Mouse (Mus musculus) hindbrain, postnatal 0 days (tissue): Measurements from ENCODE around the gene Inpp5d. TPM values are rescaled to one million over a fixed set of nuclear protein-coding genes. Genes with fewer than 3 reads are reported as not detected.

Experiments
- ATAC-seq: fragments of 200-750 bp; cut with Nextera tagmentation; 2 replicates; pipeline ENCODE4 v1.8.0; 2017; ENCODE audit warnings: mild to moderate bottlenecking, moderate TSS enrichment, moderate library complexity
- DNase-seq: peaks from one replicate; pipeline ENCODE4 v3.0.0-alpha.2; 2015; ENCODE audit warnings: low spot score
- H3K27ac ChIP-seq: fragments of 300-500 bp; sonication (generic); 2 replicates; pipeline ENCODE4 v1.5.1; 2014; ENCODE audit warnings: mild to moderate bottlenecking
- H3K27me3 ChIP-seq: fragments of 300-500 bp; sonication (generic); 2 replicates; pipeline ENCODE4 v1.6.1; 2014; ENCODE audit warnings: low read length, mixed read lengths; ENCODE audit not compliant: insufficient read depth
- H3K36me3 ChIP-seq: fragments of 300-500 bp; sonication (generic); 2 replicates; pipeline ENCODE4 v1.6.1; 2014; ENCODE audit warnings: low read length, mixed read lengths; ENCODE audit not compliant: insufficient read depth
- H3K4me1 ChIP-seq: fragments of 300-500 bp; sonication (generic); 2 replicates; pipeline ENCODE4 v1.6.1; 2014; ENCODE audit warnings: antibody characterized with exemption, low read length, mixed read lengths; ENCODE audit not compliant: insufficient read depth
- H3K4me2 ChIP-seq: fragments of 300-500 bp; sonication (generic); 2 replicates; pipeline ENCODE4 v1.6.1; 2014; ENCODE audit warnings: low read depth, mild to moderate bottlenecking, low read length, moderate library complexity, mixed read lengths
- H3K4me3 ChIP-seq: fragments of 300-500 bp; sonication (generic); 2 replicates; pipeline ENCODE4 v1.5.1; 2014; ENCODE audit warnings: low read length
- H3K9ac ChIP-seq: fragments of 300-500 bp; sonication (generic); replicated peaks from 2 replicates; pipeline ENCODE4 v1.6.1; 2014; ENCODE audit warnings: mild to moderate bottlenecking, low read length, moderate library complexity, mixed read lengths
- H3K9me3 ChIP-seq: fragments of 300-500 bp; sonication (generic); 2 replicates; pipeline ENCODE4 v1.6.1; 2016; ENCODE audit warnings: low read length, mixed read lengths
- CTCF ChIP-seq: IDR thresholded peaks from 2 replicates; pipeline ENCODE4 v1.5.1; 2016; ENCODE audit warnings: antibody characterized with exemption, control low read depth, low read depth
- WGBS: fragments of 180-500 bp; shearing (Covaris S2); extraction: QIAGEN DNeasy Blood & Tissue Kit; methylation state at CpG from one replicate; pipeline ENCODE4 v1.1.7; 2014; 5-methylcytosine and 5-hydroxymethylcytosine counted together
- polyA plus RNA-seq: library from polyadenylated mRNA; unstranded; fragments of >200 nt; fragmentation: Nextera tagmentation; extraction: Ambion mirVana; gene quantifications from 2 replicates; pipeline ENCODE4 v1.2.1, GENCODE M21; 2015
- total RNA-seq: library from RNA; depleted of rRNA; stranded (reverse); fragments of >200 nt; gene quantifications from 2 replicates; pipeline ENCODE4 v1.2.3, GENCODE M21; 2014; rRNA removed

The Inpp5d gene
- total and polyA plus RNA-seq, 2 experiments from 2014 or later: 2.1 to 7.4 TPM

GRCm38 (mm10) chr1:87763821-87764220 lies 143.7 kb downstream of the Inpp5d start:
- ATAC-seq: no peak
- TF ChIP-seq CTCF: no peak
- H3K36me3 ChIP-seq: peaks cover 67% of the 10 kb centered on the region

GRCm38 (mm10) chr1:87765741-87766140 lies 145.6 kb downstream of the Inpp5d start:
- no peak for ATAC-seq
- H3K27me3 ChIP-seq: no peaks in the 10 kb centered on the region
- H3K4me2 ChIP-seq: no peak overlapping the region
- DNase-seq: no peak
- no peak for TF ChIP-seq CTCF
- H3K36me3 ChIP-seq: peaks cover 75% of the 10 kb centered on the region
- no peak overlapping the region for H3K4me3 ChIP-seq
- 90% methylated on average over 2 of the region's 2 CpGs for WGBS
- H3K9ac ChIP-seq: no peak overlapping the region
- no peaks in the 10 kb centered on the region for H3K4me1 ChIP-seq
- no peak overlapping the region for H3K27ac ChIP-seq
- H3K9me3 ChIP-seq: no peaks in the 10 kb centered on the region

More at GRCm38 (mm10) chr1:87763821-87764220, 143.7 kb downstream of the Inpp5d start:
- Histone ChIP-seq H3K4me2 (no peak overlapping the region), H3K9ac (no peak overlapping the region), H3K27me3 (no peaks in the 10 kb centered on the region), H3K27ac (no peak overlapping the region), H3K4me1 (no peaks in the 10 kb centered on the region), H3K9me3 (no peaks in the 10 kb centered on the region), H3K4me3 (no peak overlapping the region)
- WGBS: 93% methylated on average over 3 of the region's 3 CpGs
- DNase-seq: no peak

GRCm38 (mm10) chr1:87766233-87766632 lies 146.1 kb downstream of the Inpp5d start:
- Histone ChIP-seq H3K4me2 (no peak overlapping the region), H3K9ac (no peak overlapping the region), H3K27me3 (no peaks in the 10 kb centered on the region), H3K9me3 (no peaks in the 10 kb centered on the region), H3K36me3 (peaks cover 80% of the 10 kb centered on the region), H3K4me3 (no peak overlapping the region), H3K4me1 (no peaks in the 10 kb centered on the region), H3K27ac (no peak overlapping the region)
- TF ChIP-seq CTCF: peak; percentile 60
- DNase-seq: no peak
- ATAC-seq: no peak
- 89% methylated on average over 3 of the region's 3 CpGs for WGBS

GRCm38 (mm10) chr1:87769263-87769662 lies 149.2 kb downstream of the Inpp5d start:
- H3K27me3 ChIP-seq: no peaks in the 10 kb centered on the region
- ATAC-seq (no peak), DNase-seq (no peak)
- WGBS: 96% methylated on average over 2 of the region's 2 CpGs
- no peak overlapping the region for H3K4me3 ChIP-seq
- no peaks in the 10 kb centered on the region for H3K9me3 ChIP-seq
- no peak for TF ChIP-seq CTCF
- no peak overlapping the region for H3K4me2 ChIP-seq
- no peaks in the 10 kb centered on the region for H3K4me1 ChIP-seq
- no peak overlapping the region for H3K27ac ChIP-seq
- H3K36me3 ChIP-seq: peaks cover 70% of the 10 kb centered on the region
- H3K9ac ChIP-seq: no peak overlapping the region

Other genes starting within 250 kb of the Inpp5d start
- 5.0 and 12.7 TPM in 2 replicates for gene Kcnj13, start 225.6 kb upstream of the Inpp5d start, total RNA-seq
- 33.2 and 37.3 TPM in 2 replicates for gene Kcnj13, start 225.6 kb upstream of the Inpp5d start, polyA plus RNA-seq
- not detected in 2 replicates for gene Snorc, start 150.0 kb upstream of the Inpp5d start, total RNA-seq
- gene Snorc, start 150.0 kb upstream of the Inpp5d start, polyA plus RNA-seq: 1.5 and 2.0 TPM in 2 replicates
- 0.10 and 5.8 TPM in 2 replicates for gene Neu2, start 110.4 kb upstream of the Inpp5d start, total RNA-seq
- gene Neu2, start 110.4 kb upstream of the Inpp5d start, polyA plus RNA-seq: 0.85 and 1.2 TPM in 2 replicates
- 42.1 and 49.1 TPM in 2 replicates for gene Ngef, start 46.4 kb upstream of the Inpp5d start, total RNA-seq
- gene Ngef, start 46.4 kb upstream of the Inpp5d start, polyA plus RNA-seq: 32.4 and 35.6 TPM in 2 replicates
- 64.2 and 72.9 TPM in 2 replicates for gene Atg16l1, start 135.6 kb downstream of the Inpp5d start, total RNA-seq
- gene Atg16l1, start 135.6 kb downstream of the Inpp5d start, polyA plus RNA-seq: 54.2 and 58.5 TPM in 2 replicates
- 0.11 and 1.4 TPM in 2 replicates for gene Sag, start 183.4 kb downstream of the Inpp5d start, total RNA-seq
- 1.3 and 1.4 TPM in 2 replicates for gene Sag, start 183.4 kb downstream of the Inpp5d start, polyA plus RNA-seq
- 71.0 and 78.0 TPM in 2 replicates for gene Dgkd, start 233.0 kb downstream of the Inpp5d start, total RNA-seq
- gene Dgkd, start 233.0 kb downstream of the Inpp5d start, polyA plus RNA-seq: 33.5 and 36.1 TPM in 2 replicates